Mouse (Mus musculus) urinary bladder, postnatal 4 days (tissue): ENCODE data around the gene Pex14.

Experiments used
- DNase-seq, 2 experiments: peaks; one replicate each; pipeline ENCODE4 v3.0.0; 2021 to 2022; ENCODE audit warnings: low spot score in 2 of 2

Pex14 gene

GRCm38 (mm10) chr4:148985541-148986476, 113.9 kb downstream of the Pex14 start:
- no peak for DNase-seq

GRCm38 (mm10) chr4:148984701-148985540, 114.8 kb downstream of the Pex14 start:
- no peak for DNase-seq

GRCm38 (mm10) chr4:148982274-148982673, 117.4 kb downstream of the Pex14 start:
- DNase-seq = no peak

GRCm38 (mm10) chr4:148979837-148980236, 119.8 kb downstream of the Pex14 start:
- no peak for DNase-seq

- no peak for DNase-seq
Observed at GRCm38 (mm10) chr4:148978926-148979325, 120.8 kb downstream of the Pex14 start.

- DNase-seq = no peak
Observed at GRCm38 (mm10) chr4:148978221-148978855, 121.3 kb downstream of the Pex14 start.

- no peak for DNase-seq
Observed at GRCm38 (mm10) chr4:148974833-148975232, 124.8 kb downstream of the Pex14 start.

GRCm38 (mm10) chr4:148973387-148973786, 126.3 kb downstream of the Pex14 start:
- no peak for DNase-seq

GRCm38 (mm10) chr4:148972707-148973106, 127.0 kb downstream of the Pex14 start:
- no peak for DNase-seq

- DNase-seq = no peak
Observed at GRCm38 (mm10) chr4:148971613-148972242, 127.9 kb downstream of the Pex14 start.

- no peak for DNase-seq
Observed at GRCm38 (mm10) chr4:148970742-148971141, 128.9 kb downstream of the Pex14 start.

- DNase-seq = peak in 1 of 2 experiments; percentile 56
Observed at GRCm38 (mm10) chr4:148969610-148970009, 130.1 kb downstream of the Pex14 start.

GRCm38 (mm10) chr4:148968859-148969258, 130.8 kb downstream of the Pex14 start:
- DNase-seq = no peak

GRCm38 (mm10) chr4:148966132-148966531, 133.5 kb downstream of the Pex14 start:
- DNase-seq = no peak

- no peak for DNase-seq
Observed at GRCm38 (mm10) chr4:148964541-148965310, 134.9 kb downstream of the Pex14 start.

GRCm38 (mm10) chr4:148962096-148962495, 137.6 kb downstream of the Pex14 start:
- DNase-seq = no peak

- DNase-seq = no peak
Observed at GRCm38 (mm10) chr4:148961081-148961480, 138.6 kb downstream of the Pex14 start.

GRCm38 (mm10) chr4:148960011-148960410, 139.7 kb downstream of the Pex14 start:
- DNase-seq = no peak

GRCm38 (mm10) chr4:148955131-148955813, 144.4 kb downstream of the Pex14 start:
- peak in 1 of 2 experiments; percentile 57 for DNase-seq
